Mouse (Mus musculus) thymus, adult 18-20 months (tissue): ENCODE data around the gene Cnmd.

ENCODE experiments used
- DNase-seq, 2 experiments: peaks; one replicate each; pipeline ENCODE4 v3.0.0; 2022; ENCODE audit warnings: mixed read lengths in 2 of 2

Gene Cnmd

DNA sequence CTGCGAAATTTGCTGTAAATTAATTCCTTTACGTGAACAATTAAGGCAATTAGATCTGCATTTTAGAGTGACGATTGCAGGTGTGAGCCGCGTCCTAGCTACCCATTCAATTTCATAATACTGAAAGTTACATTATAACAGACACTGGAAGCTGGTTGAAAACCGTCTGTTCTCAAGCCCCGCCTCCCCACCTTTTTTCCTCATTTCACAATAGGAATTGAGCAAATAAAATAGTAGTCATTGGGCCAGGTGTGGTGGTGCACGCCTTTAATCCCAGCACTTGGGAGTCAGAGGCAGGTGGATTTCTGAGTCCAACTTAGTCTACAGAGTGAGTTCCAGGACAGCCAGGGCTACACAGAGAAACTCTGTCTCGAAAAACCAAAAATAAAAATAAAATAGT lies 19.9 kb downstream of the Cnmd start:
- no peak for DNase-seq

DNA sequence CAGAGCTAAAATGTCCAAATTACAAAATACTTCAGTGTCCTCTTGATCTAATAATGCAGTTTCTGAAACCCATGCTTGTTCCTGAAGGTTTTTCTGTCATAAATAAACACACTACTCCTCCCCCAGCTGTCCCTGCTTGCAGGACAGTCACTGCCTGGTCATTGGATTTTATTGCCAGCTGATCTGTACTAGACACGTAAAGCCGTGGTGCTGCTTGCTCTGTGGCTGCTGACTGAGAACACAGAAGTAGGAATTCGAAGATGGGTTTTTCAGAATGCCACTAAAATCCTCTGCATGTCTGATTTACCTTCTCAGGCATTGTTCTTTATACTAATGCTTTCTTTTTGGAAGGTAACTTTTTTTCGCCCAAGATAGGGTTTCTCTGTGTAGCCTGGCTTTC lies 25.2 kb downstream of the Cnmd start:
- DNase-seq = no peak

GRCm38 (mm10) chr14:79633196-79633595 lies 28.8 kb downstream of the Cnmd start:
- no peak for DNase-seq

- DNase-seq = no peak
Observed at GRCm38 (mm10) chr14:79632330-79632729, 29.6 kb downstream of the Cnmd start.

GRCm38 (mm10) chr14:79621143-79621542 lies 40.8 kb downstream of the Cnmd start:
- no peak for DNase-seq

- DNase-seq = no peak
Observed at GRCm38 (mm10) chr14:79619802-79620201, 42.2 kb downstream of the Cnmd start.

DNA sequence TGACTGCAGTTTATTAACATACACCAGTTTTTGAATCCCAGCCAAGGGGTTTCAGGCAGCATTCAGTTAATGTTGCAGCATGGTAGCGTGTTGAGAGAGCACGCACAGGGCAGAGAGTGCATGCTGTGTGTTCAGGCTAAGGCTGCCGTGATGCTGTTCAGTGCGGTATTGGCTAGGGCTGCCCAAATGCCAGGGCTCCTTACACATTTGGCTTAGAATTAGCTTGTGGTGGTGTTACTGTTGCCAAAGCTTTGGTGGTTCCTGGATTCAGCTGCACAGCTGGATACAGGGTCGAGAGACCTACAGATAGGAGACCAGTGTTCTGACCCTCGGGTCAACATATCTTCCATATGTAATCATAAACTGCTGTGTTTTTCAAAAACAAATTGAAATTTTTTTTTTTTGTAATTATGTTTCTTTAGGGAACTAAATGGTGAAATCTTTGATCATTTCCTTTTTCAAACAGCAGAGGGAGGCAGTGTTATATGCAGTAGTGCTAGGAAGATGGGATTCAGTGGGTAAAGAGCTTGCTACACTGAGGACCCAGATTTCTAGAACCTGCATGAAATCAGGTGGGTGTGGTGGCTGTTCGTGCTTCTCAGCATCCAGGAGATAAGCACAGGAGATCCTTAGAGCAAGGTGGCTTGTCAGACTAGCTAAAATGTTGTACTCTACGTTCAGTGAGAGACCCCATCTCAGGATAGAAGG lies 44.7 kb downstream of the Cnmd start:
- no peak for DNase-seq

DNA sequence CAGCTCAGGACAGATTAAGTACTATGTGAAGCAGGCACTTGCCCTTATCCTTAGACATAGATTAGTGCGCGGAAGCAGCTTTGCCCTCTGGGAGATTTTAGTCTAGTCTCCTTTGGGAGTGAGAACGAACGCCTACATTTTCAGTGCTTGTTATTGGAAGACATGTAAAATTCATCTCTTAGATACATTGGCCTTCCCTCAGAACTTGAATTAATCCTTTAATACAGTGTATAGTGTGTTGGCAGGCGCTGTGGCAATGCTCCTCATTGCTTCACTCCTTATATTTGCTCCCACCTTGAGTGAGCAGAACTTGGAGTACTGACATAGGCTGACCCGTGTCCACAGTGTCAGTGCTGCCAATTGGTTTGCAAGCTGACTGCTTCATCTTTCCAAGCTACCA lies 53.7 kb downstream of the Cnmd start:
- DNase-seq = no peak

DNA sequence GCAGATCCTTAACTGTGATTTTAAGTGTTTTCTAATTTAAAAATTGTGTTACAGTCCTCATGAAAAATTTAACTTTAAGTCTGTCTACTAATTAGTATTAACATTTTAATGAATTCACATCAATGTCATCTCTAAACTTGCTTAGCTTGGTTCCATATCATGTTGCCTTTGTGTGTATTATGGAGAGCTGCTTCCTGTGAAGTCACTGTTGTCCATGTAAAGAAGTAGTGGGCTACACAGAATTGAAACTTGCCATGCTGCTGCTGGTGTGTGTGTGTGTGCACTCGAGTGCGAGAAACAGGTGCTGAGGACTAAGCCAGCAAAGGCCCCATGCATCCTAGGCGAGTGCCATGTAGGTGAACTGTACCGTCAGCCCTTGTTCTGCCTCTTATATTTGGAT lies 54.6 kb downstream of the Cnmd start:
- no peak for DNase-seq

DNA sequence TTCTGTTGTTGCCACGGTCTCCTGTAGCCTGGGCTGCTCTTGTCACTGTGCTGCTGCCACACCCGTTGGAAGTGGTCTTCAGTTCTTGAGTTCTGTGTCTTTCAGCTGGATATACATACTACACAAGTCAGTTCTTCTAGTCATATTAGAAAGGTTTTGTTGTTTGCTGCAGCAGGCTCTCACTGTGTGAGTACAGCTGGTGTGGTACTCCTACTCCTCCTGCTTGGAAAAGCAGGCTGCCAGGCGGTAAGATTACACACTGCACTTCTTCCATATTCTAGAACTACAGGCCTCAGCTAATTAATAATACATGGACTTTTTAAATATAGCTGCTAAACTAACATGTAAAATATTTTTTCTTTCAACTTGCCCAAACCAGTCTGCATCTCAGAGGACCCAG lies 55.1 kb downstream of the Cnmd start:
- DNase-seq = no peak

- DNase-seq = no peak
Observed at GRCm38 (mm10) chr14:79606392-79606791, 55.6 kb downstream of the Cnmd start.

- no peak for DNase-seq
Observed at GRCm38 (mm10) chr14:79605881-79606280, 56.1 kb downstream of the Cnmd start.

DNA sequence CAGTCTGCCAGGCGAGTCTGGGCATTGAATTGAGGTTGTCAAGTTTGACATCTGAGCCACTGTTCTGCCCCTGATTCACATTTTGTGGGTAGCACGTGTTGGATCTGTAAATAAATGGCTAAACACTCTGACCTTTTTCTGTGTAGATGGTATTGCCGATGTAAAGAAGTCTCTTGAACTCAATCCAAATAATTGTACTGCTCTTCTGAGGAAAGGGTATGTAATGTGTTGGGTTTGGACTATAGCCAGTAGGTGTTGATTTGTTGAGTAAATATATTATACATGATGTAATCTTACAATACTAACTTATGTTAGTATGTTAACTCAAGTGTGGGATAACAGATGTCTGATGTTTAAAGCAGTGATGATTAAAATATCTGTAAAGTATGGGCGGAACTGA lies 65.4 kb downstream of the Cnmd start:
- DNase-seq = no peak

DNA sequence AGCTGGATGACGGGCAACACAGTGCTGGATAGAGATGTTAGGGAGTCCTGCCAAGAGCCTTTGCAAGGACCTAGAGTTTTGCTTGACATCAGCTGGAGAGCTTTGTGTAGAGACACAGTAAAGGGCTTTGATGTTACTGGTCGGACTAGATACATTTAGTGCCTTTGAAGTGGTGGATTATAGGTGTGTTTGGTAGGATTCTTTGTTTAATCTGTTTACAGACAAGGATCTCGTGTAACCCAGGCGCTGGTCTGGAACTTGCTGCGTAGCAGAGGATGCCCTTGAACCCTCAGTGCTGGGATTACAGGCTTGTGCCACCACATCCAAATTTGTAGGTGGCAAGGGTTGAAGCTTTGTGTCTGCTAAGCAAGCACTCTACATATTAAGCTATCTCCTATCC lies 67.9 kb downstream of the Cnmd start:
- DNase-seq = no peak

DNA sequence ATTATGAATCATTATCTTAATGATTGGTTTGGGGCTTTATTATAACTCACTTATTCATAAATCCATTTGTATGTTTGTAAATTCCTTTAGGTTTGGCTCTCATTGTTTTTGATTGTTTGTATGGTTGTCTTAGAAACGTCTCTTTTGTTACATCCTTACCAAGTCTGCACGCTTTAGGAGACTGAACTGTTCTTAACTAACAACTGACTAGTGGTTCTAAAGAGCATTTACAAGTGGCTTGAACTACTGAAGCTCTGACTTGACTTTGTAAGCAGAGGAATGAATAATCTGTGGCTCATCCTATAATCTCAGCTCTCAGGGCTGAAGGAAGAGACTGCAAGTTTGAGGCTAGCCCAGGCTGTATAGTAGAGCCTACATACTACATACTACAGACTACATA lies 70.4 kb downstream of the Cnmd start:
- no peak for DNase-seq

- DNase-seq = no peak
Observed at GRCm38 (mm10) chr14:79590916-79591315, 71.1 kb downstream of the Cnmd start.

DNA sequence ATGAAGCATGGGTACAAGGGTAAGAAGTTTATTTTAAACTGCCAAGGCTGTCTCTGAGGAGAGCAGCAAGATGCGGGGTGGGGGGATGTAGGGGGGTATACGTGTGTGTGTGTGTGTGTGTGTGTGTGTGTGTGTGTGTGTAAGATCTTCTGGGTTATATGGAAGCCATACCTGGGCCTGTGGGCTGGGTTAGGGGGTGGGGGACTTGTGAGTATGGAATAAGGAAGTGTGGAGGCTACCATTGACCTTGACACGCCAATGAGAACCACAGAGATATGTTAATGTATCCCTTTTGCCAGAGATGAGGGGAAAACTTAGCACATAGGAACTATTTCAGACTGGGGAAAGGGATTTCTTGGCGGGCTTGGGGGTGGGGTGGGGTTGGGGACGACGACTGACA lies 72.6 kb downstream of the Cnmd start:
- no peak for DNase-seq

- no peak for DNase-seq
Observed at GRCm38 (mm10) chr14:79588534-79588951, 73.4 kb downstream of the Cnmd start.

- no peak for DNase-seq
Observed at GRCm38 (mm10) chr14:79587852-79588229, 74.1 kb downstream of the Cnmd start.
